Mouse (Mus musculus) liver, postnatal 0 days (tissue): ENCODE results near the gene Gm5901. TPM values are rescaled to one million over a fixed set of nuclear protein-coding genes. Genes with fewer than 3 reads are reported as not detected.

Experiments
- ATAC-seq: fragments of 200-750 bp; cut with Nextera tagmentation; 2 replicates; pipeline ENCODE4 v1.8.0; 2017; ENCODE audit warnings: mild to moderate bottlenecking, moderate library complexity
- DNase-seq: peaks from one replicate; pipeline ENCODE4 v3.0.0-alpha.2; 2016
- H3K27ac ChIP-seq: fragments of 300-500 bp; sonication (generic); 2 replicates; pipeline ENCODE4 v1.5.1; 2014; ENCODE audit warnings: antibody characterized with exemption, moderate library complexity, mild to moderate bottlenecking, low read depth
- H3K27me3 ChIP-seq: fragments of 300-500 bp; sonication (generic); 2 replicates; pipeline ENCODE4 v1.6.1; 2014; ENCODE audit warnings: low read length, control low read depth, mixed read lengths; ENCODE audit not compliant: insufficient read depth
- H3K36me3 ChIP-seq: fragments of 300-500 bp; sonication (generic); replicated peaks from 2 replicates; pipeline ENCODE4 v1.6.1; 2014; ENCODE audit warnings: mild to moderate bottlenecking, control low read depth, low read length, moderate library complexity, mixed read lengths; ENCODE audit not compliant: insufficient read depth
- H3K4me1 ChIP-seq: fragments of 300-500 bp; sonication (generic); 2 replicates; pipeline ENCODE4 v1.6.1; 2014; ENCODE audit warnings: antibody characterized with exemption, mild to moderate bottlenecking, control low read depth; ENCODE audit not compliant: insufficient read depth
- H3K4me2 ChIP-seq: fragments of 300-500 bp; sonication (generic); 2 replicates; pipeline ENCODE4 v1.6.1; 2014; ENCODE audit warnings: low read depth, mild to moderate bottlenecking, low read length, moderate library complexity, mixed read lengths
- H3K4me3 ChIP-seq: fragments of 300-500 bp; sonication (generic); 2 replicates; pipeline ENCODE4 v1.5.1; 2014; ENCODE audit warnings: low read depth, low read length
- H3K9ac ChIP-seq: fragments of 300-500 bp; sonication (generic); replicated peaks from 2 replicates; pipeline ENCODE4 v1.6.1; 2014; ENCODE audit warnings: mild to moderate bottlenecking, moderate library complexity
- H3K9me3 ChIP-seq: fragments of 300-500 bp; sonication (generic); 2 replicates; pipeline ENCODE4 v1.6.1; 2016; ENCODE audit warnings: mild to moderate bottlenecking, control low read depth, low read length, mixed read lengths
- CTCF ChIP-seq: sonication (generic); IDR thresholded peaks from 2 replicates; pipeline ENCODE4 v1.5.1; 2016; ENCODE audit warnings: antibody characterized with exemption, low read depth
- EP300 ChIP-seq: IDR thresholded peaks from 2 replicates; pipeline ENCODE4 v1.6.1; 2016; ENCODE audit warnings: antibody characterized with exemption, low read depth, mild to moderate bottlenecking
- WGBS: fragments of 180-500 bp; shearing (Covaris S2); extraction: QIAGEN DNeasy Blood & Tissue Kit; methylation state at CpG from one replicate; pipeline ENCODE4 v1.1.7; 2014; ENCODE audit not compliant: insufficient replicate concordance; 5-methylcytosine and 5-hydroxymethylcytosine counted together
- polyA plus RNA-seq: library from polyadenylated mRNA; unstranded; fragments of >200 nt; fragmentation: Nextera tagmentation; extraction: Ambion mirVana; gene quantifications from 2 replicates; pipeline ENCODE4 v1.2.1, GENCODE M21; 2015

Gene Gm5901
- polyA plus RNA-seq, 1 experiment from 2014 or later = not detected

DNA sequence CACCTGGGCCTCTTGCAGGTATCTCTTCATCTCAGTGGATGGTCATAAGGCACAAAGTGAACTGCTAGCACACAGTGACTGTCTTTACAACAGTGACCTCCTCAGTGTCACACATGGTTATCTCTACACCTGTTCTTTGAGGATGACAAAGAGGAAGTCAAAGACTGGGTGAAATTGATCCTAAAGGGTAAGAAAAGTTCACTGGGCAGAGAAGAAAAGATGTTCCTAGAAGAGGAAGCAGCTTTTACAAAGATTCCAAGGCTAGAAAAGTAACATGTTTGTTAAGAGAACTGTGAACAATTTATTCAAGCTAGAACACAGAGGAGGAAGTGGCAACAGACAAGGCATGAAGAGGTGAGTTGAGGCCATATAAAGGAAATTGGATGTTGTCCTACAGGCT is 21.3 kb downstream of the Gm5901 start:
- no peak overlapping the region for H3K27ac ChIP-seq
- ATAC-seq (no peak), DNase-seq (no peak)
- no peak overlapping the region for H3K4me2 ChIP-seq
- H3K9me3 ChIP-seq = no peaks in the 10 kb centered on the region
- peaks cover 30% of the 10 kb centered on the region for H3K4me1 ChIP-seq
- TF ChIP-seq EP300 (no peak), CTCF (no peak)
- H3K9ac ChIP-seq = no peak overlapping the region
- H3K36me3 ChIP-seq = 0 out of 2 replicates have a peak, but pooled peaks cover 6% of the 10 kb centered on the region
- no peak overlapping the region for H3K4me3 ChIP-seq
- H3K27me3 ChIP-seq = no peaks in the 10 kb centered on the region

DNA sequence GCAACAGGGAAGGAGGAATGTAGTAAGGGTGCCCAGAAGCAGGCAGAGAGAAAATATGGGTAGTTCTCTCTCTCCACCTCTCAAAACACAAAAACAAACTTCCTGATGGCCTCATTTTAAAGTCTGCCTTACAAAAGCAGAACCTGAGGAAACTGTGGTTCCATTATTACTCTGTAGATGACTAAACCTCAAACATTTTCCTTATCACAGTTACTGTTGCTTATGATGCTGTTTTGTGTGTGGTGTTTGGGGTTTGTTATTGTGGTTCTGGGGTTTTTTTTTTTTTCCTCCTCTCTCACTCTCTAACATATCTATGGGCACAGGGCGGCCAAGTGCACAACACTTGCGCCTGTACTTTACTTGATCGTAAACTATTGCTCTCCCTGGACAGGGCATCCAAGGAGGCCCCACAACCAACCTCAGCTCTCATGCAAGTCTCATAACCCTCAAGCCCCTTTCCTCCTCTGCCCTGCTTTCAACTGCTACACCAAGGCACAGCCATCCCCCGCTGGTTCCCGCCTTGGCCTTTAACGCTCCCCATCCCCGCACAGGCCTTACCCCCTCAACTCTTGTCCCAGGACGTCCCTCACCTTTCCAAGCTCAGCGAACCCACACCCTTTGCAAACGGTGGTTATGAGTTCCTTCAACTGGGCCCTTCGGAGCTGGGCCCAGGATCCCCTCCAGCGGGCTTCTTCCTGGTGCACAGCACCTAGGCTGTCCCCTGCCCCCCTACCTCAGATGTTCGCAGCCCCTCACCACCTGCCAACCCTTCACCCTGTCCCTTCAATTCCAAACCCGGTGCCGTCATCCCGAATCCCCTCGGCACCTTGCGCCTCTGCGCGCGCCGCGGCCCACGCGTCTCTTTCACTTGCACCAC is 24.5 kb downstream of the Gm5901 start:
- H3K27me3 ChIP-seq = no peaks in the 10 kb centered on the region
- no peak for ATAC-seq
- TF ChIP-seq CTCF (no peak), EP300 (no peak)
- peak overlapping the region; percentile 77 for H3K4me2 ChIP-seq
- peaks cover 30% of the 10 kb centered on the region for H3K4me1 ChIP-seq
- no peak for DNase-seq
- no peaks in the 10 kb centered on the region for H3K9me3 ChIP-seq
- under 1% methylated on average over 25 of the region's 25 CpGs for WGBS
- 0 out of 2 replicates have a peak, but pooled peaks cover under 1% of the 10 kb centered on the region for H3K36me3 ChIP-seq
- peak overlapping the region; percentile 81 for H3K27ac ChIP-seq
- peak overlapping the region; percentile 76 for H3K9ac ChIP-seq
- H3K4me3 ChIP-seq = peak overlapping the region; percentile 70

DNA sequence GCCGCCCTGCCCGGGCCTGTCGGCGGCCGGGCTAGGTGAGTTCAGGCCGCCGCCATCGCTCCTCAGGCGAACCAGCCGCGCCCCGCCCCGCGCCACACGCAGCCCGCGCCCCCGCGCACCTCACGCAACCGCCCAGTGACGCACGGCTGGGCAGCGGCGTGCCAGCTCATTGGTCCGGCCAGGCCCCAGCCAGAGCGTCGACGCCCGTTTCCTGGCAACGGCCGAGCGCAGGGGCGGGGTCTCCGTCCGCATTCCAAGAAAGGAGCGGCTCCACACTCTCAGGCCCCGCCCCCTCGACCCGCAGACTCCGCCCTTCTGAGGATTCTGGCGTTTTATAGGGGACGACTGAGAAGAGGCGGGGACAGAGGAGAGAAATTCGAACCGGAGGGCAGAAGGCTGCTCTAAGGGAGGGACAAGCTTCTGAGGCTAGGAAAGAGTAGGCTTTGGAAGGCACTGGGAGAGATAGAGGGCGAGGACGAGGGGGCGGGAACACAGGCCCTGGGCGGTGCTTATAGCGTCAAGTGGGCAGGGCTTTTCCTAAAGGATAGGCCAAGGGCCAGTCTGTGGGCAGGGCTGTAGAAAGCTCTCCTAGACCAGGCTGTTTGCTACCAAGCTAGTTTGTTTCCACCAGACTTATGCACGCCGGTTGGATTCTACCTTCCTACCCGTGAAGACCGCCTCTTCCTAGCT is 25.2 kb downstream of the Gm5901 start, which contains the start of gene Fam160a2:
Fam160a2 (minus strand) TSS at position 120 of the 690 bp plus-strand sequence.
- H3K4me2 ChIP-seq = peak within 1 kb of the TSS; percentile 89
- H3K27ac ChIP-seq = peak within 1 kb of the TSS; percentile 81
- under 1% methylated on average over 55 of the region's 55 CpGs for WGBS
- H3K36me3 ChIP-seq = no peaks in the 10 kb centered on the region
- no peaks in the 10 kb centered on the region for H3K9me3 ChIP-seq
- no peaks in the 10 kb centered on the region for H3K27me3 ChIP-seq
- H3K4me3 ChIP-seq = peak within 1 kb of the TSS; percentile 70
- no peak for TF ChIP-seq EP300
- no peak for TF ChIP-seq CTCF
- DNase-seq (peak; percentile 100), ATAC-seq (peak; percentile 95)
- peaks cover 28% of the 10 kb centered on the region for H3K4me1 ChIP-seq
- peak within 1 kb of the TSS; percentile 76 for H3K9ac ChIP-seq

DNA sequence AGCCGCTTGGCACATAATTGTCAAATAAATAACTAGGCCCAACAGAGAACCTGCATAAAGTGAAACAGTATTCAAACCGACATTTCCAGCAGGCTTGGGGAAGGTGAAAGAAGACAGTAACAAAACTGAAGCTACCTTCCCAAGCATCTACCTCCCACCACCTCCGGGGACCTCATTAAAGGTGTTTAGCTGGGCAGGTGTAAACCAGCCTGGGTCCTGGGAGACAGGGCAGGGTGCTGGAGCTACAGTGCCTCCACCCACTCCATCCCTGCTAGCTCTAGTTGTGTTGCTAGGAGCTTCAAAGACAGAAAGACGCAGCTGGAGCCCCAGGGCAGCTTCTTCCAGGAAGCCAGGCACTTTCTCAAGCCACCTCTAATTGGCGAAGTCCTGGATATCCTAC is 29.4 kb downstream of the Gm5901 start, which contains the start of gene Cnga4:
Cnga4 (plus strand) TSS at position 301 of the 400 bp plus-strand sequence.
- H3K9ac ChIP-seq = no peak within 1 kb of the TSS
- TF ChIP-seq EP300 (no peak), CTCF (no peak)

DNA sequence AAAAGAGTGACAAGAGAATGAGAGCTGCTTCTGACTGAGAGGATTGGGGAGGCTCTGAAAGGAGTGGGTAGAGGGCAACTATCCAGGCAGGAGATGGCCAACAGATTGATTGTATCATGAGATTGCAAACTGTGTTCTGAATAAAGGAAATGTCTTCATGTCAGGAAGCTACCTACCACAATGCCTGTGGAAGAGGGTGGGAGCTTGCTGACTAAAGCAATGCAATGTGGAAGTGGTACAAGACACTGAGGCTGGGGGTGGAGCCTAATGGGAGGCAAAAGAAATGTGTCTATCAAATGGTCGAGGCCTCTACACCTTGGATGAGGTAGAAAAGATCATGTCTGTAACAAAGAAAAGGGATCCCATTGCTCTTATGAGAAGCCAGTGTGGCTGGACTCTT is 31.5 kb downstream of the Gm5901 start:
- no peak for TF ChIP-seq EP300
- TF ChIP-seq CTCF = no peak
- Histone ChIP-seq H3K27me3 (no peaks in the 10 kb centered on the region), H3K9me3 (no peaks in the 10 kb centered on the region)

More for the DNA sequence above, 29.4 kb downstream of the Gm5901 start, which contains the start of gene Cnga4:
- Histone ChIP-seq H3K4me2 (no peak within 1 kb of the TSS), H3K4me3 (no peak within 1 kb of the TSS), H3K27me3 (no peaks in the 10 kb centered on the region), H3K27ac (no peak within 1 kb of the TSS), H3K4me1 (peaks cover 8% of the 10 kb centered on the region), H3K9me3 (no peaks in the 10 kb centered on the region), H3K36me3 (no peaks in the 10 kb centered on the region)
- 66% methylated on average over 5 of the region's 5 CpGs for WGBS
- ATAC-seq (no peak), DNase-seq (no peak)

More for the DNA sequence above, 31.5 kb downstream of the Gm5901 start:
- Histone ChIP-seq H3K4me2 (no peak overlapping the region), H3K9ac (no peak overlapping the region), H3K27ac (no peak overlapping the region), H3K4me1 (no peaks in the 10 kb centered on the region), H3K4me3 (no peak overlapping the region), H3K36me3 (no peaks in the 10 kb centered on the region)
- ATAC-seq = no peak
- no peak for DNase-seq
- 52% methylated on average over 1 of the region's 1 CpGs for WGBS
